Mouse (Mus musculus): ENCODE data around the gene Reg4. TPM values are rescaled to one million over a fixed set of nuclear protein-coding genes. Genes with fewer than 3 reads are reported as not detected.

Gene Reg4
- polyA plus RNA-seq, 1 experiment from 2014 or later = 1.1 TPM

DNA sequence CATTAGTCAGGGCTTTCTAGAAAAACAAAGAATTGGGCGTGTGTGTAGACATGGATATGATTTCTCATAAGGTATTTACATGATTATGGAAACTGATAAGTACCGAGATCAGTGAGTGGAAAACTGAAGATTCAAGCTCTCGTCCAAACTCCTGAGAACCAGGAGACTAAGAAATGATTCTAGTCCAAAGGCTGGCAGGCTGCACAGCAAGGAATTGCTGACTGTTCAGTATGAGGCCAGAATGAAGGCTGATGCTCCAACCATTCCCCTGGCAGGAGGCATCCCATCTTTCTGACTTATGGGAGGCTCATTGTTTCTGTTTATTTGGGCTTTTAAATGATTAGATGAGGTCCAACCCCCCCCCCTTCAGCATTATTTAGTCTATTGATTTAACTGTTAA lies 38.6 kb downstream of the Reg4 start:
- Histone ChIP-seq H3K27me3 (ENCODE audit: control insufficient read depth, insufficient read depth, low read length) (no peaks in the 10 kb centered on the region), H3K9me3 (replicated peaks; ENCODE audit: control insufficient read depth, low read length) (no peaks in the 10 kb centered on the region), H3K4me1 (ENCODE audit: control insufficient read depth, insufficient read depth, low read length) (0 out of 2 replicates have a peak, but pooled peaks cover 5% of the 10 kb centered on the region), H3K4me2 (ENCODE audit: low read depth, low read length) (no peak overlapping the region), H3K36me3 (ENCODE audit: control insufficient read depth, insufficient read depth, low read length) (no peaks in the 10 kb centered on the region), H3K9ac (ENCODE audit: low read length) (no peak overlapping the region), H3K4me3 (replicated peaks; ENCODE audit: low read length) (no peak overlapping the region), H3K27ac (ENCODE audit: low read length) (no peak overlapping the region)
- 71% methylated on average over 3 of the region's 3 CpGs for WGBS
- no peak for ATAC-seq (ENCODE audit: insufficient read depth, low FRiP score)

DNA sequence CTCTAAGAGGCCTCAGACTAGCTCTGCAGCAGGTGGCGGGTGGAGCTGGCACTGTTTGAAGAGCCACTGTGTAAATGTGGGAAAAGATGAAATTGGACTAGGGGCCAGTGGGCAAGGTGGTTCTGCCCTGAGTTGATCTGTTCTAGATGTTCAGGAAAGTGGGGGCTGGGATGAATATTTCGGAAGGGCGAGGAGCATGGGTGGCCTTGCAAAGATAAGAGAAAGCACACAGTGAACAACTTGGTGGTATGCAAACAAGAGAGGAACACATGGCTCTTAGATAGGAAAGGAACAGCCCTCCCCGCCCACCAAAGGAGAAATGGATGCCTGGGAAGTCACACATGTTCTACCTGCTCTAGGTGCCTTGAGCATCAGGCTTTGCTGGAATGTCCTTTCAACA lies 39.5 kb downstream of the Reg4 start:
- Histone ChIP-seq H3K36me3 (ENCODE audit: control insufficient read depth, insufficient read depth, low read length) (no peaks in the 10 kb centered on the region), H3K4me3 (replicated peaks; ENCODE audit: low read length) (no peak overlapping the region), H3K9ac (ENCODE audit: low read length) (no peak overlapping the region), H3K9me3 (replicated peaks; ENCODE audit: control insufficient read depth, low read length) (no peaks in the 10 kb centered on the region), H3K4me1 (ENCODE audit: control insufficient read depth, insufficient read depth, low read length) (0 out of 2 replicates have a peak, but pooled peaks cover 5% of the 10 kb centered on the region), H3K27ac (ENCODE audit: low read length) (peak overlapping the region; percentile 0; the same call in 1 of the 2 replicates), H3K4me2 (ENCODE audit: low read depth, low read length) (no peak overlapping the region), H3K27me3 (ENCODE audit: control insufficient read depth, insufficient read depth, low read length) (no peaks in the 10 kb centered on the region)
- 56% methylated on average over 4 of the region's 4 CpGs for WGBS
- ATAC-seq (ENCODE audit: insufficient read depth, low FRiP score) = peak; percentile 52; the same call in 1 of the 2 replicates

DNA sequence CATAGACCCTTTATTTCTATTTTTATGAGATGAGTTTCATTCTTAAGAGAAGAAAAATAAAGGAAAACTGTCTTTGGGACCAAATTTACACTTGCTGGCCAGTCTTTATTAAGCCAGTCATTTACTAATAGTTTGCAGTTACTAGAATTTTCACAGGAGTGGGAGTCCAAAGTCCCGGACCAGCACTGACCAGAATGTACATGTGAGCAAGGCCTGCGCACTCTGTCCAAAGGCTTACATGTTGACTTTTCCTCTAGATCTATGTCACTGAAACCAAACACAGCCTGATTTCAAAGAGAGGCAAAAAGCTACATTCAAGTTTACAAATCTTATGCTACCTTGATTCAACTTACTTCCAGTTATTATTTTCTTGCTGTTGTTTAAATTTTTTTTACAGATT lies 40.2 kb downstream of the Reg4 start:
- H3K4me3 ChIP-seq (replicated peaks; ENCODE audit: low read length) = no peak overlapping the region
- no peaks in the 10 kb centered on the region for H3K36me3 ChIP-seq (ENCODE audit: control insufficient read depth, insufficient read depth, low read length)
- peak; percentile 57; the same call in 1 of the 2 replicates for ATAC-seq (ENCODE audit: insufficient read depth, low FRiP score)

DNA sequence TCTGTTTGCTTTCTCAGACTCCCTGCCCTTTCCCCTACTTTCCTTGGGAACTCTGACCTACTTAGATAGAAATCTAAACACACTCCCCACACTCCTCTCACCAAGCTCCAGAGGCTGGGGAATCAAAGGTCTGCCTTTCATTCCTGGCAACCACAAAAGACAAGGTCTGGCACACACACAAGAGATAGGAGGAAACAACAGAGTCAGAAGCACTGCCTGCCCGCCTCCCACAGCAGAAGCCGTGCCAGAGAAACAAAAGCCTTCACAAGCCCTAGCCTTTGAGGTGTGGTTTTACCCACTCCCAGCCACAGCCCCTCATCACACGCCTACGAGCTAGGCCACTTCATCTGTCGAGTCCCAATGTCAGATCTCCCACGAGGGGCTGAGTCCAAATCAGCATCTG lies 45.3 kb downstream of the Reg4 start:
- peak; percentile 93 for ATAC-seq (ENCODE audit: insufficient read depth, low FRiP score)
- H3K4me2 ChIP-seq (ENCODE audit: low read depth, low read length) = peak overlapping the region; percentile 24; the same call in 1 of the 2 replicates
- 0 out of 2 replicates have a peak overlapping the region, but pooled peaks have one; percentile 16 for H3K9ac ChIP-seq (ENCODE audit: low read length)
- H3K27me3 ChIP-seq (ENCODE audit: control insufficient read depth, insufficient read depth, low read length) = no peaks in the 10 kb centered on the region
- H3K9me3 ChIP-seq (replicated peaks; ENCODE audit: control insufficient read depth, low read length) = no peaks in the 10 kb centered on the region
- no peaks in the 10 kb centered on the region for H3K36me3 ChIP-seq (ENCODE audit: control insufficient read depth, insufficient read depth, low read length)
- 24% methylated on average over 6 of the region's 6 CpGs for WGBS
- H3K27ac ChIP-seq (ENCODE audit: low read length) = peak overlapping the region; percentile 66
- no peak overlapping the region for H3K4me3 ChIP-seq (replicated peaks; ENCODE audit: low read length)
- peaks cover 8% of the 10 kb centered on the region for H3K4me1 ChIP-seq (ENCODE audit: control insufficient read depth, insufficient read depth, low read length)

More for the DNA sequence above, 40.2 kb downstream of the Reg4 start:
- Histone ChIP-seq H3K4me2 (ENCODE audit: low read depth, low read length) (no peak overlapping the region), H3K9ac (ENCODE audit: low read length) (no peak overlapping the region), H3K4me1 (ENCODE audit: control insufficient read depth, insufficient read depth, low read length) (peaks cover 7% of the 10 kb centered on the region), H3K9me3 (replicated peaks; ENCODE audit: control insufficient read depth, low read length) (no peaks in the 10 kb centered on the region), H3K27ac (ENCODE audit: low read length) (peak overlapping the region; percentile 57; the same call in 1 of the 2 replicates), H3K27me3 (ENCODE audit: control insufficient read depth, insufficient read depth, low read length) (no peaks in the 10 kb centered on the region)
- 82% methylated on average over 2 of the region's 2 CpGs for WGBS

DNA sequence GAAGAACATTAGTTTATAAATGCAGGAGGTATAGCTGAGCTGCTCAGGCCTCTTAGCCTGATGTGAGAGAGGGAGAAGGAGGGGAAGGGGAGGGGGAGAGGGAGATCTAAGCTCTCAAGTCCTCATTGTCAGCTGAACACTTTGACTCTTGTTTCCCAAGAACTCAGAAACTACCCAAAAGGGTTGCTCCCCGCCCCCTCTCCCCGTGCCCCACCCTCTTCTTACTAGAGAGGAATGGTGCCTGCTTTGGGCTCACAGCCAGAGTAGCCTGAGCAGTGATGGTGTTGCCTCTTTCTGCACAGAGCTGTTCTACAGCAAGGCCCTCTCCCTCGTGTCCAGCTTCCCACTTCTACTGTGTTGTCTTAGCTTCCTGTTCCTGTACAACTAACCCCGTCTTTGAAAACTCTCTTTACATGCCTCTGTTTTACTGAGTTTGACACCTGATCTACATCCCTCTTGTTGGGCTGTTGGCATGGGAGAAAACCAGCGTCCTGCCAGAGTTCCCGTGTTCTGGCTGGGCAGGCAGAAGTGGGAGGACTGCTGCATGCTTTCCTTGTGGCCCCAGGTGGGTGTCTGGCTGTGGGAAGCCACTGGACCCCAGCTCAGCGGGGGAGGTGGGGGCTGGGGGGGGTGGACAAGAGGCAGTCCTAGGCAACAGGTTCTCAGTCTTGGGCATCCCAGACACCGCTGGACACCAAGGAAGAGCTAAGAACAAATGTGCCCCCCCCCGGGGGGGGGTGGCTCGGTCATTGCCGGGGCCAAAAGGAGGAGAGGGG lies 51.9 kb downstream of the Reg4 start:
- Histone ChIP-seq H3K4me1 (ENCODE audit: control insufficient read depth, insufficient read depth, low read length) (peaks cover 7% of the 10 kb centered on the region), H3K9me3 (replicated peaks; ENCODE audit: control insufficient read depth, low read length) (no peaks in the 10 kb centered on the region), H3K4me2 (ENCODE audit: low read depth, low read length) (no peak overlapping the region), H3K4me3 (replicated peaks; ENCODE audit: low read length) (no peak overlapping the region), H3K27ac (ENCODE audit: low read length) (no peak overlapping the region; the same call in 1 of the 2 replicates), H3K36me3 (ENCODE audit: control insufficient read depth, insufficient read depth, low read length) (no peaks in the 10 kb centered on the region), H3K9ac (ENCODE audit: low read length) (no peak overlapping the region), H3K27me3 (ENCODE audit: control insufficient read depth, insufficient read depth, low read length) (no peaks in the 10 kb centered on the region)
- ATAC-seq (ENCODE audit: insufficient read depth, low FRiP score) = peak; percentile 68; the same call in 1 of the 2 replicates
- 59% methylated on average over 11 of the region's 11 CpGs for WGBS

DNA sequence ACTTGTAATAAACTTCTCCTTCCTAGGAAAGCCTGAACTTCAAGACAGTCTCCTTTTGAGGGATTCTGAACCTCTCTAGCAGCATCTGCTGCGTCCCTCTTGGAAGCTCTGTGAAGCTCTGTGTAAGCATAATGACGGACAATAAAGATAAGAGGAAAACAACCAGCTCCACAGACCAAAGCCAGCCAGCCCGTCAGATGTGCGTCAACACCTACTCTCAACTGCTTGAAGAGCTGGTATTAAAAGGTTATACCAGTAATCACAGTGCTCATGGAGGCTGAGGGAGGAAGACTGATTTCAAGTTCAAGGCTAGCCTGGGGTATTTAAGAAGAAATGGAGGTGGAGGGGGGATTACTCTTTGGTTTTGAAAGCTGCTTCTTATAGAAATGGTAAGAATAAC lies 57.7 kb downstream of the Reg4 start:
- no peaks in the 10 kb centered on the region for H3K27me3 ChIP-seq (ENCODE audit: control insufficient read depth, insufficient read depth, low read length)
- no peak overlapping the region for H3K4me3 ChIP-seq (replicated peaks; ENCODE audit: low read length)
- H3K4me1 ChIP-seq (ENCODE audit: control insufficient read depth, insufficient read depth, low read length) = peaks cover 13% of the 10 kb centered on the region; the same call in 1 of the 2 replicates
- H3K27ac ChIP-seq (ENCODE audit: low read length) = peak overlapping the region; percentile 83
- 47% methylated on average over 4 of the region's 4 CpGs for WGBS
- no peaks in the 10 kb centered on the region for H3K9me3 ChIP-seq (replicated peaks; ENCODE audit: control insufficient read depth, low read length)
- H3K36me3 ChIP-seq (ENCODE audit: control insufficient read depth, insufficient read depth, low read length) = no peaks in the 10 kb centered on the region
- 0 out of 2 replicates have a peak overlapping the region, but pooled peaks have one; percentile 16 for H3K9ac ChIP-seq (ENCODE audit: low read length)
- peak overlapping the region; percentile 51; the same call in 1 of the 2 replicates for H3K4me2 ChIP-seq (ENCODE audit: low read depth, low read length)
- ATAC-seq (ENCODE audit: insufficient read depth, low FRiP score) = no peak

DNA sequence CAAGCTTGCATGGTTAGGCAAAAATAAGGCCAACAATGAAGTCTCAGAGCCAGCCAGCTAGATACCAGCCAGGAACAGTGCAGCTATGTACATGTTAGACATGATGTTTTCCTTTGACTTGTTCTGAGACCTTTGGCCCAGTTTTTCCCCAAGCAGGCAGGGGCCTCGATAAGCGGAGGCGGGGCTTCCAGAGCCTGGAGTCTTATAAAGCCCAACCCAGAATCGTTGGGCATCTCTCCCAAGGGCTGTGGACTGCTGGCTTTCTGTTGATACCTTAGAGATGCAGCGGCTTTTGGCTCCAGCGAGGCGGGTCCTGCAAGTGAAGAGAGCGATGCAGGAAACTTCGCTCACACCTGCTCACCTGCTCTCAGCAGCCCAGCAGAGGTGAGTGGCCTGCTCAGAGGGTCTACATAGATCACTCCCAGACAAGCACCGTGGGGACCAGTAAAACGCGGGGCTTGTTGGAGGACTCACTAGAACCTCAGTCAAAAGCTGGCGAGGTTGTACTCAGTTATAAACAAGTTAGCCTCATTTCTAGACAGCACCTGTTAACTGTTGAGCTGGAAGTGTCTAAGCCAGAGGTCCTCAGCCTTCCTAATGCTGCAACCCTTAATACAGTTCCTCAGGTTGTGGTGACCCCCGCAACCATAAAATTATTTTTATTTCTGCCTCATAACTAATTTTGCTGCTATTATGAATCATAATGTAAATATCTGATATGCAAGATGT lies 58.4 kb downstream of the Reg4 start, which contains the start of gene Hmgcs2:
Gene Hmgcs2 (plus strand): TSS at position 232 of the 729 bp plus-strand sequence.
- 44% methylated on average over 14 of the region's 14 CpGs for WGBS
- H3K4me3 ChIP-seq (replicated peaks; ENCODE audit: low read length) = peak within 1 kb of the TSS; percentile 41

DNA sequence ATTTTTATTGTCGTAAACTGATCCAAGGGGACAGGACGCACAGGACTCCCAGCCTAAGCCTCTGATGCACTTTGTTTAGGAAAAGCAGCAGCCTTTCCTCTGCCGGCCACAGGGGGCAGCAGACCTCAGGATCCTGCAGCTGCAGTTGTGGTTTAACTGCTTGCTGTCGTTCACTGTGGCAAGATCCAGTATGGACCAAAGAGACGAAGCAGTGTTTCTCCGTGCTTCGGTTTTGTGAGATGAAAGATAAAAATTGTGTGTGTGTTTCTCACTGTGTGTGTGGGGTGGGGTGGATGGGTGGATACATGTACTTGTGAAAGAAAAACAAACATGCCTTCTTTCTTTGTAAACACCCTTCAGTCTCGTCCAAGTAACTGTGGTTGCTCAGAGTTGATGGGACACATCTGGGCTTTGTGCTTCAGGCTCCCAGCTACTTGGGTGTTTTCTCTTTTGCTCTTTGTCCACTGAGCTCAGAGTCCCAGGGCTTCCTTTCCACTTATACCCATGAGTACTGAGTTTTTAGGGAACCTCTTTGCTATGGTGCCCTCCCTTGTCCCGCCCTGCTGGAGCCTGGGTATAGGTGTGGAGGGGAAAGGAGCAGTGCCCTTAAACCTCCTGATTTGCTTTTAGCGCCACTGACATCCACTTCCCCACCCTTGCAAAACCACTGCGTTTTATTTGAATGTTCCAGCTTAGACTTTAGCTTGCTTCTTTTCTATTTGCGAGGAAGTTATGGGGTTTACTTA lies 59.1 kb downstream of the Reg4 start:
- Histone ChIP-seq H3K36me3 (ENCODE audit: control insufficient read depth, insufficient read depth, low read length) (no peaks in the 10 kb centered on the region), H3K4me2 (ENCODE audit: low read depth, low read length) (peak overlapping the region; percentile 51), H3K4me3 (replicated peaks; ENCODE audit: low read length) (peak overlapping the region; percentile 41), H3K27ac (ENCODE audit: low read length) (peak overlapping the region; percentile 69), H3K4me1 (ENCODE audit: control insufficient read depth, insufficient read depth, low read length) (peaks cover 13% of the 10 kb centered on the region; the same call in 1 of the 2 replicates), H3K9me3 (replicated peaks; ENCODE audit: control insufficient read depth, low read length) (no peaks in the 10 kb centered on the region), H3K9ac (ENCODE audit: low read length) (peak overlapping the region; percentile 65), H3K27me3 (ENCODE audit: control insufficient read depth, insufficient read depth, low read length) (no peaks in the 10 kb centered on the region)
- 23% methylated on average over 12 of the region's 12 CpGs for WGBS
- ATAC-seq (ENCODE audit: insufficient read depth, low FRiP score) = peak; percentile 68; the same call in 1 of the 2 replicates

More for the DNA sequence above, 58.4 kb downstream of the Reg4 start, which contains the start of gene Hmgcs2:
- peaks cover 13% of the 10 kb centered on the region; the same call in 1 of the 2 replicates for H3K4me1 ChIP-seq (ENCODE audit: control insufficient read depth, insufficient read depth, low read length)
- H3K4me2 ChIP-seq (ENCODE audit: low read depth, low read length) = peak within 1 kb of the TSS; percentile 51
- H3K9me3 ChIP-seq (replicated peaks; ENCODE audit: control insufficient read depth, low read length) = no peaks in the 10 kb centered on the region
- no peaks in the 10 kb centered on the region for H3K36me3 ChIP-seq (ENCODE audit: control insufficient read depth, insufficient read depth, low read length)
- H3K27me3 ChIP-seq (ENCODE audit: control insufficient read depth, insufficient read depth, low read length) = no peaks in the 10 kb centered on the region
- peak within 1 kb of the TSS; percentile 65 for H3K9ac ChIP-seq (ENCODE audit: low read length)
- H3K27ac ChIP-seq (ENCODE audit: low read length) = peak within 1 kb of the TSS; percentile 83
- peak; percentile 85 for ATAC-seq (ENCODE audit: insufficient read depth, low FRiP score)

Measured in stomach, embryonic 16.5 days (tissue).